Mouse (Mus musculus): ENCODE data around the gene Setmar. TPM values are rescaled to one million over a fixed set of nuclear protein-coding genes. Genes with fewer than 3 reads are reported as not detected.

Setmar gene
- polyA plus RNA-seq, 1 experiment, result 3.4 TPM

DNA sequence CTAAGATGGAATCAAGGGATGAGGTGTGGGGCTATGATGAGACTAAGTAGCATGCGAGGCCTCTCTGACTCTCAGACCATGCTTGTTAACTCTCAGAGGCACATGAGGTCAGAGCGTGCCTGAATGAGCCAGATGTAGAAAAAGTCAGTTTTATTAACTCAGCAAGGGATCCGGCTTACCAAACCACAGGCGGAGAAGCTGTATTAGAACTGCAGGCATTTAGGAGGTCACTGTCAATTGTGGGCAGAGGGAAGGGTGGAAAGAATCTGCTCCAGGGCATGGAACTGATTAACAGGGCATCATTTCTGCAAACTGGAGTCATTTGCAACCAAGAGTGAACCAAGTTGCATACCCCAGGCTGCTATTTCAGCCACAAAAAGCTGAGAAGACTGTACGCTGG, 30.6 kb downstream of the Setmar start:
- Histone ChIP-seq H3K4me1 (ENCODE audit: control insufficient read depth, insufficient read depth, insufficient read length, low read length) (no peaks in the 10 kb centered on the region), H3K27ac (replicated peaks; ENCODE audit: low read depth, low read length) (no peak overlapping the region), H3K4me3 (ENCODE audit: insufficient read depth, low read depth, low read length) (no peak overlapping the region)

DNA sequence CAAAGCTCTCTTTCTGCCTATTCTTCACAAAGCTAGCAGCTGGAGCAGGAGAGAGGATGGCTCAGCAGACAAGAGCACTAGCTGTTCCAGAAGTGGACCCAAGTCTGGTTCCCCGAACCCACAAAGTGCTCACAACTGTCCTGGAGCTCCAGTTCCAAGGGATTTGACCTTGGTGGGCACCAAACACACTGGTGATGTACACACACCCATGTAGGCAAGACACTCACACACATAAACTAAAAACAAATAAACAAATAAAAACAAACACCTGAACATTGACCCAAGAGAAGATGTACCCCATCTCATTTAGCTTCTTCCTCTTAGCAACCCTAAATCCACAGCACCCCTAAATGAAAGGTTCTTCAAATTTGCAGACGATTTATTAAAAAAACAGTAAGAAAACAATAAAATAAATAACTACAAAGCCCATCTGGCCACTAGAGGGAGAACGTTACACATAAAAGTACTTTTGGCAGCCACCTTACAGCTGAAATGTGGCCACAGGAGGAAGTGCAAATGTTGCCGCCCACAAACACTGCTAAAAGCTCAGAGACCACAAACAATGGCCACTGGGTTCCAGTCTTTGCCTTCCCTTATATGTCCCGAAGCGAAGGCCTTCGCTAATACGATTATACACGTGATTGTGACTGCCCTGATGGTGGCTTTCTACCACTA, 33.5 kb downstream of the Setmar start:
- Histone ChIP-seq H3K4me1 (ENCODE audit: control insufficient read depth, insufficient read depth, insufficient read length, low read length) (no peaks in the 10 kb centered on the region), H3K27ac (replicated peaks; ENCODE audit: low read depth, low read length) (no peak overlapping the region), H3K4me3 (ENCODE audit: insufficient read depth, low read depth, low read length) (no peak overlapping the region)

DNA sequence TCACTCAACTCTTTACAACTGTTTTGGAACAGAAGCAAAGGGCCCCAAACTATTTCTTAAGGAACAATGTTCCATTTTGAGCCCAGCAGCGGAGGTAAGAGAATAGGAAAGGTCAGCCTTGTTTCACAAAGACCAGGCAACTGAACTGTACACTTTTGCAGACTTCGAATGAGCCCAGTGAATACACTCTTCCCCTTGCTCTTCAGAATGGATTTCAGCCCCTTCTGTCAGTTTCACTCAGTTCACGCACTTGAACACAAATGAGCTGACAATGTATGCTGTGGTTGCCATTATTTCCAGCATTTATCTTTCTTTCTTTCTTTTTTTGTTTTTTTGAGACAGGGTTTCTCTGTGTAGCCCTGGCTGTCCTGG, 34.0 kb downstream of the Setmar start:
- Histone ChIP-seq H3K4me3 (ENCODE audit: insufficient read depth, low read depth, low read length) (no peak overlapping the region), H3K4me1 (ENCODE audit: control insufficient read depth, insufficient read depth, insufficient read length, low read length) (no peaks in the 10 kb centered on the region), H3K27ac (replicated peaks; ENCODE audit: low read depth, low read length) (no peak overlapping the region)

DNA sequence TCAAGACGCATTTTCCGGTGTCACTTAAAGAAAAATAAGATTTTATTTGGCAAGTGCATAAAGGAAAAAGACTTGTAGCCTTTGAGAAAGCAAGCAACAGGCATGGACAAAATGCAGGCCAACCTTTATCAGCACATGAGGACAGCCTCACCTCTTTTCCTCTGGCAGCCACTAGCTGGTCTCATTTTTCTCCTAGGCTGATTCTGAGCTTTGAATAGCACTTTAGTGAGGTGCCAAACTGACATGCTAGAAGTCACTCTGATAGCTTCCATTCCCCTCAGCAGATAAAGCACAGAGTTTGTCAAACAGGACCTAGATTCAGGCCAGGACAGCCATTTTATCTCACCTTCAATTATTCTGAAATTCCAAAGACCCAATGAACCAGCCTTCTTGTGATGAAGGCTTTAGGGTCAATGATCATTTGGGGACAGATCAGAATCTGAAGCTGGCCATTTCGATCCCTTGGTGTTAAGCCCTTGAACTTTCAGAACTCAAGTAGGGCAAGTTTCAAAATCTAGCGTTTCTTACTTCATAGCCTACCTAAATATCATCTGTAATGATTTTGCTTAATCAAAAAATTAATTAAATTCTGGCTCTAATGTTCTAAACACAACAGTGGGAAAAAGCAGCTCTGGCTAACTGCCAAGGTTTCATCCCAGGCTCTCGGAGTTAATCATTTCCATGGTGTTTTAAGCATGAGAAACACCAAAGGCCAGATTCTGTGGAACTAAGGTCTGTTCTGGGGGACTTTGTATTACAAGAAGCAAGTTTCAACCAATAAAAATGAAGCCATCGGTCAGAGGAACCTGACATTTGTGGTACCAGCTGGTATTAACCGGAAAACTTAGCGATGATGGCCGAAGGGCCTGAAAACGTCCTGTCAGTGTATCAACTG, 37.3 kb downstream of the Setmar start:
- H3K27ac ChIP-seq (replicated peaks; ENCODE audit: low read depth, low read length), result no peak overlapping the region
- H3K4me1 ChIP-seq (ENCODE audit: control insufficient read depth, insufficient read depth, insufficient read length, low read length), result no peaks in the 10 kb centered on the region
- no peak overlapping the region for H3K4me3 ChIP-seq (ENCODE audit: insufficient read depth, low read depth, low read length)

DNA sequence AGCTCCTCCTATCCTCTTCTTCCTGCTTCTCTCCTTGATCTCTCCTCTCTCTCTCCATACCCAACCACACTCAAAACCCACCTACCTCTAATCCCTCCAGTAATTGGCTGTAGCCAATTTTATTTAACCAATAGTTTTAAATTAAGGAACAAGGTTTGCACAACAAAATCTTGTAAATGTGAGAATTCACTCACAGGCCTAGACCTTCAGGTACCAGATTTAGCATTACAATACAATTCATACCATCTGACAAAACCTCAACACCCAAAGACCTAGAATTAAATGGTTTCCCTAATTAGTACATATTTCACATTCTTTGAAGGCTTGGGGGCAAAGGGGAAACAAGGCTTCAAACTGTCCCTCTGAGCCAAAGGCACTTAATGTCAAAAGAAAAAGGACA, 42.5 kb downstream of the Setmar start:
- Histone ChIP-seq H3K4me3 (ENCODE audit: insufficient read depth, low read depth, low read length) (no peak overlapping the region), H3K27ac (replicated peaks; ENCODE audit: low read depth, low read length) (no peak overlapping the region), H3K4me1 (ENCODE audit: control insufficient read depth, insufficient read depth, insufficient read length, low read length) (no peaks in the 10 kb centered on the region)

- no peaks in the 10 kb centered on the region for H3K4me1 ChIP-seq (ENCODE audit: control insufficient read depth, insufficient read depth, insufficient read length, low read length)
- no peak overlapping the region for H3K27ac ChIP-seq (replicated peaks; ENCODE audit: low read depth, low read length)
- H3K4me3 ChIP-seq (ENCODE audit: insufficient read depth, low read depth, low read length), result no peak overlapping the region
Measured at GRCm38 (mm10) chr6:108110336-108110735, 45.5 kb downstream of the Setmar start.

DNA sequence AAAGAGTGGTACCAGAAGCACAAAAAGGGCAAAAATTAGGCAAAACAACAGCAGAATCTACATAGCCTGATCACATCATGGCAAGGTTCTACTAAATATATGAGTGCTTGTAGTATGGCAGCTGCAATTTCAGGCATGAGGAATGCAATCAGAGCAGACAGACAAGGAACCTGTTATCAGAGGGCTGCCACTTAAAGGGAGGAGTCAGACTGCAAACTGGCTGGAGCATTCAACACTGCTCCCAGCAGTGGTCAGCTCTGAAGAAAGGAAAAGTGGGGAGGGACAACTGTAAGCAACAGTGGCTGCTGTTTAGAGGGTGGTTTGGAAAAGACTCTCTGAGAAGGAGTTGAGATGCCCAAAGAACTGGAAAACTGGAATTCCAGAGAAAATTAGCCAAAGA, 46.8 kb downstream of the Setmar start:
- no peaks in the 10 kb centered on the region for H3K4me1 ChIP-seq (ENCODE audit: control insufficient read depth, insufficient read depth, insufficient read length, low read length)
- H3K4me3 ChIP-seq (ENCODE audit: insufficient read depth, low read depth, low read length), result no peak overlapping the region
- no peak overlapping the region for H3K27ac ChIP-seq (replicated peaks; ENCODE audit: low read depth, low read length)

GRCm38 (mm10) chr6:108114971-108115370, 50.1 kb downstream of the Setmar start:
- no peak overlapping the region for H3K27ac ChIP-seq (replicated peaks; ENCODE audit: low read depth, low read length)
- H3K4me1 ChIP-seq (ENCODE audit: control insufficient read depth, insufficient read depth, insufficient read length, low read length), result no peaks in the 10 kb centered on the region
- H3K4me3 ChIP-seq (ENCODE audit: insufficient read depth, low read depth, low read length), result no peak overlapping the region

GRCm38 (mm10) chr6:108117881-108118280, 53.0 kb downstream of the Setmar start:
- Histone ChIP-seq H3K27ac (replicated peaks; ENCODE audit: low read depth, low read length) (no peak overlapping the region), H3K4me1 (ENCODE audit: control insufficient read depth, insufficient read depth, insufficient read length, low read length) (no peaks in the 10 kb centered on the region), H3K4me3 (ENCODE audit: insufficient read depth, low read depth, low read length) (no peak overlapping the region)

DNA sequence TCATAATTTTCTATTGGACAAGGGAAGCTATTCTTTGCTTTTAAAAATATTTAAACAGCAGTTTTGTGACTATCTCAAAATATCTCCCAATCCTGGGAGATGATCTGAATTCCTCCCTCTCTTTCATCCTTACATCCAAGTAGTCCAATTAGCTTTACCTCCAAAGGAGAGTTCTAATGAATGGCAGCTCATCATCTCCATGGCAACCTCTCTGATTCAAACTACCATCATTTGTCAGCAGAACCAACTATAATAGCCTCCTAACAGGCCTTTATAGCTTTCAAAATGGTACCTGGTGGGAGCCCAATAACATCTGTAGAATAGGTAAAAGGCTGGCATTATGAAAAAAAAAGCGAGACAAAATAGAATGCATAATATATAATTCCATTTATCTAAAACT, 60.6 kb downstream of the Setmar start:
- Histone ChIP-seq H3K4me3 (ENCODE audit: insufficient read depth, low read depth, low read length) (no peak overlapping the region), H3K27ac (replicated peaks; ENCODE audit: low read depth, low read length) (no peak overlapping the region), H3K4me1 (ENCODE audit: control insufficient read depth, insufficient read depth, insufficient read length, low read length) (peaks cover 4% of the 10 kb centered on the region; the same call in 1 of the 2 replicates)

- Histone ChIP-seq H3K4me1 (ENCODE audit: control insufficient read depth, insufficient read depth, insufficient read length, low read length) (peaks cover 4% of the 10 kb centered on the region; the same call in 1 of the 2 replicates), H3K4me3 (ENCODE audit: insufficient read depth, low read depth, low read length) (no peak overlapping the region), H3K27ac (replicated peaks; ENCODE audit: low read depth, low read length) (no peak overlapping the region)
Measured at GRCm38 (mm10) chr6:108126631-108127030, 61.8 kb downstream of the Setmar start.

Other genes with a start within 250 kb of the Setmar start
- 16.5 and 17.9 TPM in 2 replicates for gene Sumf1, start 120.5 kb downstream of the Setmar start, polyA plus RNA-seq (2012; ENCODE audit: insufficient read depth, insufficient read length, missing spikeins)
- gene Itpr1, start 148.1 kb downstream of the Setmar start, polyA plus RNA-seq (2012; ENCODE audit: insufficient read depth, insufficient read length, missing spikeins), result 33.1 and 42.5 TPM in 2 replicates